Mouse (Mus musculus): ENCODE measurements at regions not wholly inside any gene's neighbourhood (a gene's known extent, or its start where the extent isn't known, plus 50 kb on each side); places are given as distances from the start of the nearest gene placed in this dataset.

DNA sequence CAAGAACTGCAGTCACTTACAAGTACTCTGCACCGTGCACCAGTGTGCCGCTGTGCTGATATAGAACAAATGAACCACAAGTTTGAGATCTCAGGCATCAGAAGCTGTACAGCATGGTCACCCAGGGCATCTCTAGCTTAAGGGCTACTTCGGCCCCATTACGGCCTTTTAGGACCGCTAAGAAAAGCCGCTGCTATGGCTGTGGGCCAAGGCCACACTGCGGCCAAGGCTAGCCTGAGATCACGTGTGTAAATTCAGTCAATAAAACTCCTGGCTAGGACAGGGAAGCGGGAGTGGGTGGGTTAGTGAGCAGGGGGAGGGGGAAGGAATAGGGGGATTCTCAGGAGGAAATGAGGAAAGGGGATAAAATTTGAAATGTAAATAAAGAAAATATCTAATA lies 50.9 kb upstream of the Atp12a start:
- Histone ChIP-seq H3K4me3 (replicated peaks; ENCODE audit: low read length) (no peak overlapping the region), H3K36me3 (ENCODE audit: insufficient read depth, low read length) (no peaks in the 10 kb centered on the region), H3K27me3 (ENCODE audit: insufficient read depth, low read length) (peaks cover 11% of the 10 kb centered on the region), H3K9me3 (ENCODE audit: low read length) (no peaks in the 10 kb centered on the region), H3K4me1 (replicated peaks; ENCODE audit: low read depth, low read length) (0 out of 2 replicates have a peak, but pooled peaks cover 3% of the 10 kb centered on the region)
- TF ChIP-seq POU5F1 (IDR thresholded peaks at IDR 0.05; ENCODE audit: borderline replicate concordance, low read length): no peak
- TF ChIP-seq NANOG (IDR thresholded peaks at IDR 0.05; ENCODE audit: borderline replicate concordance, low read length): no peak
- TF ChIP-seq CTCF (conservative IDR thresholded peaks at IDR 0.05; ENCODE audit: low read length): no peak

DNA sequence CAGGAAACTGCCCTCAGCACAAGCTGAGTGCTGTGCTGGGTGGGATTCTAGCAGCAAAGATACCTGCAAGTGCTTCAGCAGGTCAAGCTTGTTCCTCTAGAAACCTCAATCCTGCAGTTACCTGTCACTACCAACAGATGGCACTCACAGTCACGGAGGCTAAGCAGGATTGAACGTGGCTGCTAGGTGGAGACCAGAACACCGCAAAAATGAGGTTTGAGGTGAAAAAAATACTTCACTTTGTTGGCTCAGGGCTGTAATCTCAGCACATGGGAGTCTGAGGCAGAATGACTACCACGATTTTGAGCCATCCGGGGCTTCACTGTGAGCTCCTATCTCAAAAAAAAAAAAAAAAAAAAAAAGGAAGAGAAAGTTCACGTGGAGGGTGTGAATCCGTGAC lies 50.4 kb upstream of the Atp12a start:
- Histone ChIP-seq H3K9me3 (ENCODE audit: low read length) (no peaks in the 10 kb centered on the region), H3K36me3 (ENCODE audit: insufficient read depth, low read length) (no peaks in the 10 kb centered on the region), H3K4me1 (replicated peaks; ENCODE audit: low read depth, low read length) (0 out of 2 replicates have a peak, but pooled peaks cover 3% of the 10 kb centered on the region), H3K27me3 (ENCODE audit: insufficient read depth, low read length) (peaks cover 10% of the 10 kb centered on the region), H3K4me3 (replicated peaks; ENCODE audit: low read length) (no peak overlapping the region)
- no peak for TF ChIP-seq POU5F1 (IDR thresholded peaks at IDR 0.05; ENCODE audit: borderline replicate concordance, low read length)
- TF ChIP-seq CTCF (conservative IDR thresholded peaks at IDR 0.05; ENCODE audit: low read length): peak; percentile 77
- TF ChIP-seq NANOG (IDR thresholded peaks at IDR 0.05; ENCODE audit: borderline replicate concordance, low read length): no peak

All from E14TG2a.4 (cell line).